Mouse (Mus musculus) brain, embryonic 14.5 days (tissue): ENCODE data around the gene H2al1a.

Experiments used
- CTCF ChIP-seq: fragments of 200-500 bp; IDR thresholded peaks from 2 replicates; pipeline ENCODE4 v1.5.1; 2012; ENCODE audit warnings: inconsistent platforms, mild to moderate bottlenecking, moderate library complexity, borderline replicate concordance; ENCODE audit not compliant: insufficient read depth, insufficient read length; ENCODE audit errors: extremely low read depth
- POLR2A ChIP-seq: fragments of 200-500 bp; IDR thresholded peaks from 2 replicates; pipeline ENCODE4 v1.6.1; 2012; ENCODE audit warnings: mild to moderate bottlenecking, inconsistent platforms, borderline replicate concordance; ENCODE audit not compliant: poor library complexity, insufficient read depth, insufficient read length, severe bottlenecking; ENCODE audit errors: extremely low read depth

DNA sequence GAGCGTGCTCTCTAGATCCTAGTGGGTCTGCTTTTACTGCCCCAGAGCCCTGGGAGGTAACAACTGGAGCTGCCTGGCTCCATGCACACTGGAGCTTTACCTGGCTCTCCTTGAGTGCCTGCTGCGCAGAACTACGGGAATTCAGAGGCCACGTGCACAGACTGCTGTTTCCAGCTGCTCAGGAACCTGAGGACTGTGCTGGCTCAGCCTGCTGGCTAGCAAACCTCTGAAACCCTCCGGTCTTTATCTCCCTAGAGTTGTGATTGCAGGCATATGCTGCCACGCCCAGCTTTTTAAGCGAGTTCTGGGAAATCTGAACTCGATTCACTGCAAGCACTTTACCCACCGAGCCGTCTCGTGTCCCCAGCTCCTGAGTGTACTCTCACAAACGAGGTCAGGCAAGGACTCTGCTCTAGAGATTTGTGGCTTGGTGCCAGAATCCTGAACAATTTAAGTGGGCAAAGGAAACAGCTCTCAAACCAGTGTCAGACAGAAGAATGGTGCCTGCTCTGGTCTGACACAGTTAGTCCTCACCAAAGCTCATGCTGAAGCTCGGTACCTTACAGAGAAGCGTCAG lies 10.7 kb upstream of the H2al1a start:
- TF ChIP-seq POLR2A = no peak
- TF ChIP-seq CTCF = no peak
